Mouse (Mus musculus) gastrocnemius, adult 8-10 months (tissue): ENCODE measurements at regions not wholly inside any gene's neighbourhood (a gene's known extent, or its start where the extent isn't known, plus 50 kb on each side); places are given as distances from the start of the nearest gene placed in this dataset.
"Not testable (repeated sequence)": the region's sequence is repeated elsewhere in the genome, so short reads cannot be mapped to it uniquely, and the experiment has no call there.

Experiments used
- DNase-seq, 2 experiments: peaks; one replicate each; pipeline ENCODE4 v3.0.0; 2022; ENCODE audit warnings: low spot score in 2 of 2

DNA sequence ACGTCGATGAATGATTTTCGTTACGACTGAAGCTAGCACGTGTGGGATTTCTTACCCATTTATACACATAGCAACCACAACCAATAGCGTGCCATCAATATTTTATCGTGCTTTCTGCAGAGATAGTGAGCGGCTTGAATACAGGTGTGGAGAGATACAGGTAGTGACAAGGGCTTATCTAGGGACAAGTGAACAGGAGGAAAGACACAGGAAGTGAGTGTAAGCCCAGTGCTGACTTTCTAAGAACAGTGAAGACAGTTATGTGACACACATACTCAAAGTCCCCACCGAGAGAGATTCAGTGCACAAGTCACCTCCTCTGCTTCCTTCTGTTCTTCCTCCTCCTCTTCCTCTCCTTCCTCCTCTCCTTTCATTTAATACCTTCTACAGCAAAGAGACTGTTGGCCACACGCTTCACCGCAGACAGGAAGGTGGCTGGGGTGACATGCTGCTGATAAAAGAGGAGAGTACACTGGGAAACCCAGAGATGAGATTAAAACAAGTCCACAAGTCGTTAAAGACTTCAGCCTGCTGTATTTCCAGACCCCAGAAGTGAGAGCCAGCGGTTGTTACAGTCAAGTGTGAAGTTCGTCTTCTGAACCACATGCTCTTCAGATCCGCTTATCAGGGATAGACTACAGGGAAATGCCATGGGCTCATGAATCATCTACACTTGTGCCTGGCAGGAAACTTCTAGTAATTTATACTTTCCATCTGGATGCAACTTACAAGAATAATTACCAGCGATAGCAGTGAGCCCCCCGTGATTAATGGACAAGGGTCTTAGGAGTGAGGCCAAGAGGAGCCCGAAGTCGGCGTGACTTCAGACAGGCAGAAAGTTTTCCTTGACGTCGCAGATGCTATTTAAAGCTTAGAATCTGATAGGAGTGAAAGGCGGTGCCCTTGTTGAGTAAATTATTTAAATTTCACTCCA, 180.5 kb downstream of the Gxylt1 start:
- no peak for DNase-seq

DNA sequence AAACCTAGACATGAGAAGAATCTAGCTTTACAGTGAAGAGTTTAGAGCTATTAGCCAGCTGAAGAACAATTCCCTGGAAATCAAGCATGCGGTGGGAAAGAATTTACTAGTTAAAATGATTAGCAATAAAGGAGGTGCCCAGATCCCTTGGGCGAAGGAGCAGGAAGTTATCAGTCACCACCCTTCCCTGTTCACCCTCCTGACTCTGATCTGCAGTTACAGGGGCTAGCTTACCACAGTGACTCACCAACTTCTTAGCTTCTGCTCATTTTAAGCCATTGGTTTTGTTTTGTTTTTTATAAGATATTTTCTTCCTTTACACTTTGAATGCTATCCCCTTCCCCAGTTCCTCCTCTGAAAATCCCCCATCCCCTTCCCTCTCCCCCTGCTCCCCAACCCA, 183.6 kb downstream of the Gxylt1 start:
- DNase-seq, result no peak

DNA sequence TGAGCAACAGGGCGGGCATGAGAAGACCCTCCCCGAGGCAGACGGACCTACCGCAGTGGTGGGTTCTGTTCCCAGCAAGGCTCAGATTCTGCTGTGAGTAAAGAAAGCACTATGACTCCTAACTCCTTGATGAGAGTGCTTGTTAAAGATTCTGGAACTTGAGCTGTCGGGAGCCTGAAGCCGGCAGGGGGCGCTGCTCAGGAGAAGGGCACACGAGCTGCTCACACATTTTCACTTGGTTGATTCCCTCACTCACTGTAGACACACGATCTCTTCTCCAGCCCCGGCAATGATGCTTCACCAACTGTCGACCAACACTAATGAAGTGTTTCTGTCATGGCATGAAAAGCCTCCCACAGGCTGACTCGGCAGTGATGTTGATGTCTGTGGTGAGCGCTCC, 185.6 kb downstream of the Gxylt1 start:
- peak; percentile 6 to 13 for DNase-seq

DNA sequence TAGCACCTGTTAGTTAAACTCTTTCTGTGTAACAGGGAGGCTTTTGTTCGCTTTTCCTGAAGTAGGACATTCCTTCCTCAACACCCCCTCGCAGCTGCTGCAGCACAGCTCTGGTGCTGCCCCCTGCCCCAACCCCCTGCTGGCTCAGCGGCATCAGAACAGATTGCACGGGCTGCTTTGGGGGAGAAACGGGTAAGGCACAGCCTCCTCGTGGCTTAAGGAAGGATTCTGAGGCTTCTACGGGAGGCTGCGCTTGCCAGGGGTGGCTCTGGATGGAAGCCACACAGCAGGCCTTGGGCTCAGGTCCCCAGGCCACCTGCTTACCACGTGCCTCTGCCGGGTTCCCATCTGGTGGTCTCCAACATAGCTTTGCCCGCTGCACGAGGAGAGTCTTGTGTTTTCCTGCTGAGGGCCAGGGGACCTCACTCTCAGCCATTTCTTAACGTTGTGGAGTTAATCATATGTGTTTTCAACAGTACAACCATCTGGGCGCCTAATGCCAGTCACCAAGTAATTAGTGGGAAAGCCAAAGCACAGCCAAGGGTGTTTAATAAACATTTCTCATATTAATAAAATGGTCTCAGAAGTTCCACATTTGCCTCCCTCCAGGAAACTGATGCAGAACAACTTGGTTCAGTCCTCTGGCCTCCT, 189.9 kb downstream of the Gxylt1 start:
- DNase-seq, result no peak

DNA sequence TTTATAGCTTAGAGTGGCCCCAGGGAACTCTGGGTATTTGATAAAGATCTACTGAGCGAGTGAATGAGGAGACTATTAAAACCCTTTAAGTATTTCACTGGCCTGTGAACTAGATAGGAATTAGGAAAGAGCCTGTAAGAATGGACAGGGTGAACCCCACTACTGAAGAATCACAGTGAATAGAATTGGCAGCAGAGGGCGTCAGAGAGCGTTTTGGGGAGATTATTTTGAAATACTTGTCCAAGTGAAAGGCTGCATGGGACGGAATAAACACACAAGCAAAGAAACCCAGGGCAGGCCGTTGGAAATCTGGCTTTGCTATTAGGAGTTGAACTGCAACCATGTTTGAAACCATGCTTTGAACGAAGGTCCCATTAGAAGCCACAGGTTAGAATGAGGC, 200.9 kb downstream of the Gxylt1 start:
- DNase-seq, result no peak

DNA sequence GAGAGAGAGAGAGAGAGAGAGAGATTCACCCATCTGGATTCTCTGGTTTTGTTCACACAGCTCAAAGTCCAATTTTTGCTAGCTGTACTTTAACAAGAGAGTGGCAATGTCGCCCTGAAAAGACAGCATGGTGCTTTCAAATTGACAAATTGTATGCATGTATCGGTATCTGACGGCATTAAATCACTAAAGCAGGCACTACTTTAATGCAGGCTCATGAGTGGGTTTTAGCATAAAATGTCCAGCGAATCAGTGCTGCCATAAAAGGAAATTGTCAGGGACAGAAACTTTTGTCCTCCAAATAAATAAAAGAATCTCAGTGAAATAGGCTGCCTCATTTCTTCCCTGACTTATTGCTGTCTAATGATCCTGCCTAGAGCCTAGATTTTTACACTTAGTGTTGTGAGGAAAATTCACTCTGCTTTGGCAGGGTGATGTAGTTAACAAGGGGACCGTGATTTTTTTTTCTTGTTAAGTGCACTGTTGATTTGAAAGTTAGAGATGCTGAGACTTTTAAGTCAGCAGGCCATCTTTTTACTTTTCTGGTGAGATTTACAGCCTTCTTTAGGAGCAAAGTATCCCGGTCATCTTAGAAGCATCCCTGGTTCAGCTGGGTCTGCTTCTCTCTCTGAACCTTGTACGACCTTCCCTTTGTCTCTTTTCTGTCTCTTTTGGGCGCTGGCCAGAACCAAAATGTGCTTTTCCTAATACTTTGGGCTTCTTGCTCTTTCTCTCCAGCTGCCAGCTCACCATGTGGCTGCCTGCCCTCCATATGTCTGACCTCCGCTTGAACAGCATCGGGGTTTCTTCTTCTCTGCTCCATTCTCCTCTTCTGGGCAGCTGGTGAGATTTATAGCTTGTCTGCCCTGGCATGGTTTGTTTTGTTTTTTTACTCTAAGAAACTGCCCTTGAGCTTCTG, 212.5 kb downstream of the Gxylt1 start:
- DNase-seq, result no peak

DNA sequence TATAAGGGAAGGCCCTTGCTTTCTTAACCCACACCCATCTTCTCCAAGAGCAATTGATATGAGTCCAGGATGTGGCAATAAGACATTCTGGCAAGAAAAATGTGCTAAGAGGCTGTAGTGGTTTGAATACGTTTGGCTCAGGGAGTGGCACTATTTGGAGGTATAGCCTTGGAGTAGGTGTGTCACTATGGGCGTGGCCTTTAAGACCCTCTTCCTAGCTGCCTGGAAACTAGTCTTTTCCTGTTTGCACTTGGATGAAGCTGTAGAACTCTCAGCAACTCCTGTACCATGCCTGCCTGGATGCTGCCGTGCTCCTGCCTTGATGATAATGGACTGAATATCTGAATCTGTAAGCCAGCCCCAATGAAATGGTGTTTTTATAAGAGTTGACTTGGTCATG, 221.5 kb downstream of the Gxylt1 start:
- DNase-seq, result no peak

DNA sequence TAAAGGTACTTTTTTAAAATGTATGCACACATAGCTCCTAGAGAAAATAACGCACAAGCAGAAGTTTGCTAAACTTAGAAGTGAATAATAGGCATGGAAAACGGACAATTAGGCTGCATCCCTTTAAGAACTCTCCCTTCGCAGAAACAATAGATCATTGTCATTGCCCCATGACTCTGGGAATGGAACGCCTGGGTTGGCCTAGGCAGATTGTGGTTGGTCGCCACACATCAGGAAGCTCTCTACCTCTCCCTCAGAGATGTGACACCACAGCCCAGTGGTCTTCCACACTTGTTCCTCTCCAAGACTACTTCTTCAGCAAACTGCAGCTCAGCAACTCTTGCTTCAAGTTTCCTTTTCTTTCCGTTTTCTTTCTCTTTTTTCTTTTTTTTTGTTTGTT, 247.8 kb downstream of the Gxylt1 start:
- no peak for DNase-seq

DNA sequence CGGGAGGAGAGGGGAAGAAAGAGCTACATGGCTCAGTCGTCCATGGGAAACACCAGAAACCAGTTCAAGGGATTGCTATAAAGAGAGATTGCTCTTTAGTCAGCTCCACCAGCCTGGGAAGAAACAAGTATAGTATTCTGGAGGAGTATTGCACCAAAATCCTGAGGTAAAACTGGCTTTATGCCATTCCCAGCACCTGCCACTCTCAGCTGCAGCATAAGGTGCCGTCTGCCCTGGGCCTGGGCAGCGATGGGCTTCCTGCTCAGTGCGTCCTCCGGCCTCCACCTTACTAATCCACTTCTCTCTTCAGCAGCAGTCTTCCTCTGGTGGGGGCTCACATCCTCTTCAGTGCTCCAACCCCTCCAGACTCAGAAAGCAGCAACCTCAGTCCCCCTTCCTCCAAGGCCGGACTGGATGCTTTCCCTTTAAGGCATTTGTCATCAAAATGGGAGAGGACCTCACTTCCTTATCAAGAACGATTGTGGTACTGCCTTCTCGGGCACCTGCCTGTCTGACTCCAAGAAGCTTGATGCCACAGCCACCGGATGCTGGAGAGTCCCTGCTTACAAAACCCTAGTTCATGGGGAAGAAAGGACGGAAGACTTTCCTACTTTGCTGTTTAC, 248.4 kb downstream of the Gxylt1 start:
- DNase-seq, result no peak

DNA sequence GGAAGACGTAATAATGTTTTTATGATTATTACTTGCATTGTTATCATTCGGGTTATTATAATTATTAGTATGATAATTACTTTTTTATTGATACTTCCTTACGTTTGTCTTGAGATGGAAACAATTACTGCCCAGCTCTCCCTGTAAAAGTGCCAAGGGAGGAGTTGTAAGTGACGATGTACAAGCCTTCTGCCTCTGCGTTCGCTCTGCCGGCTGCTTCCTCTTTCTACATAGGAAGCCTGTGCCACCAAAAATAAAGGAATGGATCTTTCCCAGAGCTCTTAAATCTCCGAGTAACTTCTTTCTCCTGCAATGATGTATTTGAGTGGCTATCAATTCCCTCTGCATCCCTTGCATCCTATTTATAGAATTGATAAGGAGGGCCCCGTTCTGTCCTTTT, 249.2 kb downstream of the Gxylt1 start:
- DNase-seq, result no peak

DNA sequence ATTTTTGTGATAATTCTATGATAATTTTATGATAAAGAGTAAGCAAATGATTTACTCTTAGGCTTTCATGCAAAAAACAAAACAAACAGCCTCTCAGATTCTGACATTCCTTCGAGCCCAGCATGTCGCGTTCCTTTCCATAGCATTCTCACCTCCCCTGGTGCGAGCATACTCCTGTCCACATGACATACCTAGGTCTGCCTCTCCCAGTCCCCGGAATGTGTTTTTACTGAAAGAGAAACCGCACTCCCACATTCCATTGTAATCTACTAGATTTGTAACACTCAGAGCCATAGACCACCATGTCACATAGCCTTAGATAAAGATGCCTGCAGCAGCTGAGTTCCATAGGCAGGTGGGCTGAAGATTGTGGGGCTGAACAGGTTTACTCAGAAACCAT, 250.8 kb downstream of the Gxylt1 start:
- no peak for DNase-seq

DNA sequence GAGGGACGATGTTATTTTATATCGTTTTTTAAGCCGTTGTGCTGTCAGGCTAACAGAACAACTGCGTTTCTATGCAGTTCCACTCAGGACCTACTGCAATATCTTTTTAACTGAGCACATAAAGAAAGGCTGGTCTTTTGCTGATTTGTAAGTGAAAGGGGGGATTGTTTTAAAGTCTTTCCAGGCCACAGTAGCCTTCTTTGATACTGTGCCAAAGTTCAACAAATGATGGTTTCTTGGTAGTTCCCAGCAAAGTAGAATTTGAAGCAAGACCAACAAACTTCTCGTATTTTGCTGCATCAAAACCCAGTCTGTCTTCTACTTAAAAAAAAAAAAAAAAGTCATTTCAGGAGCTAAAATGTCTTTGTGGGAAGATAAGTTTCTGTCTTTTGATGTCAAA, 263.8 kb downstream of the Gxylt1 start:
- no peak for DNase-seq

DNA sequence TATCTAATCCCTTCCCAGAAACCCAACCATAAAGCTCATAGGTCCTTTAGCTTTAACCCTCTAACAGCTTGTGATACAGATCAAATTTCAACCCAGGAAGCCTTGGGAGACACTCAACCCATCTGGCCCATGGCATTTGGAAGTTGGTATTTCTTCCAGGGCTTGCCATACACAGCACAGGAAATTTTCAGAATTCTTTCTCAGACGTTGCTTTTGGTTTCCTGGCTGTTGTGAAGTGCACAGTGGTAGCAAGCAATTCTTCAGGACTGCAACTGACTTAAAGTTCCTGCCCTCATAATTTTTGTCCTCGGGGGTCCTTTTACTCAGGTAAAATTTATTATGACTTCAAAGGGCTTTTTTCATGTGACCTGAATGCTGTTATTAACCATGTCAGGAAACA, 264.4 kb downstream of the Gxylt1 start:
- DNase-seq, result no peak

DNA sequence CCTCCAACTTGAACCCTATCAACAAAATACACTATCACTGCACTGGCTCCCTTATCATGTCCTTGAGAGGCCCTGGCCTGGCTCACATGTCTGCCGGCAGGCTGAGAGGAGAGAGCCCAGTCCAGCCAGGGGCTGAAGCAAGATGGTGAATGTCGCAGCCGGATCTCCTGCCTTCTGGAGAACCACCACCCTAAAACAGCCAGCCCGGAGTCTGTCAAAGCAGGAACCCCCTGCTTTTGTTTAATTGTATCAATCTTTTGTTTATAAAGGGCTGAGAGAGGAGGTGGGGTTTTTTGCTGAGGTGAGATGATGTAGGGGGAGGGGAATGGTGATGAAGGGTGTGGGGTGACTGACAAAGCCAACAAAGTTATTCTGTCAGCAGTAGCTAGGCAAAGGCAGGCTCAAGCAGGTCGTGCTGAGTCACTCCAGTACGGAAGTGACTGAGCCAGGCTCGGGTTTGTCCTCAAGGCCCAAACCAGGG, 269.2 kb downstream of the Gxylt1 start:
- DNase-seq, result no peak

DNA sequence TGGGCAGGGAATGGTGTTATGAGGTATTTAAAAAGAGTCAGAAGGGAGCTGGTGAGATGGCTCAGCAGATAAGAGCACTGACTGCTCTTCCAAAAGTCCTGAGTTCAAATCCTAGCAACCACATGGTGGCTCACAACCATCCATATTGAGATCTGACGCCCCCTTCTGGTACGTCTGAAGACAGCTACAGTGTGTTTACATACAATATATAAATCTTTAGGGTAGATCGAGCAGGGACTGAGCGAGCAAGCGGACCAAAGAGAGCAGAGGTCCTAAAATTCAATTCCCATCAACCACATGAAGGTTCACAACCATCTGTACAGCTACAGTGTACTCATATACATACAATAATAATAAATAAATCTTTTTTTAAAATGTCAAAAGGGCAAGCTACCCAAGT, 269.8 kb downstream of the Gxylt1 start:
- DNase-seq, result not testable (repeated sequence)

DNA sequence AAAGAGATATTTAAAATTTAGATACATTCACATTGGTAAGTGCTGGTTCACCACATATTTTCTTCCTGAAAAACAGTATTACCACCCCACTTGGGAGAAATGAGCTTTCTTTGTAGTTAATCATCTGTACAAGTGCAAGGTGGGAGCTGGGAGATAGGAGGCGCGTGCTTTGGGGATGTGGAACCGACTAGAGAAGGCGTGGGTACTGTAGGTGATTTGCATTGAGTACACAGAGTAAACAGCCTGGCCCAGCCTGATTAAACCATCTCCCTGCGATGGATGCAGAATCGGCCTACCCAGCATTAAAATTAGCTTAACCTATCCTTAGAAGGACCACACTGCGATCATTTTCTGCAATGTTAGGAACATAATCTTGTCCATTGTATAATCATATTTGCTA, 270.4 kb downstream of the Gxylt1 start:
- DNase-seq, result no peak

DNA sequence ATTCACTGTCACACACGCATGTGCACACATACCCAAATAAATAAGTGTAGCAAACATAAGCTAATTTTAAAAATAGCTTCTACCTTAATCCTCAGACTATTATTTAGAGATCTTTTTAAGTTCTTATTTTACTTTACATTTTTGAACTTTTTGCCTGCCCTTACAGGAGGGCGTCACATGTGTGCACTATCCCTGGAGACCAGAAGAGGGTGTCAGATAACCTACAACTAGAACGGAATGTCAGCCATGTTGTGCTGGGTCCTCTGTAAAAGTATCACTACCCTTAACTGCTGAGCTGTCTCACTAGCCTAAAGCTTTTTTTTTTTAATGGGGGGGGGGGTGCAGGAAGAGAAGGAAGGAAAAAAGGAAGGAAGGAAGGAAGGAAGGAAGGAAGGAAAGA, 271.7 kb downstream of the Gxylt1 start:
- DNase-seq, result no peak

DNA sequence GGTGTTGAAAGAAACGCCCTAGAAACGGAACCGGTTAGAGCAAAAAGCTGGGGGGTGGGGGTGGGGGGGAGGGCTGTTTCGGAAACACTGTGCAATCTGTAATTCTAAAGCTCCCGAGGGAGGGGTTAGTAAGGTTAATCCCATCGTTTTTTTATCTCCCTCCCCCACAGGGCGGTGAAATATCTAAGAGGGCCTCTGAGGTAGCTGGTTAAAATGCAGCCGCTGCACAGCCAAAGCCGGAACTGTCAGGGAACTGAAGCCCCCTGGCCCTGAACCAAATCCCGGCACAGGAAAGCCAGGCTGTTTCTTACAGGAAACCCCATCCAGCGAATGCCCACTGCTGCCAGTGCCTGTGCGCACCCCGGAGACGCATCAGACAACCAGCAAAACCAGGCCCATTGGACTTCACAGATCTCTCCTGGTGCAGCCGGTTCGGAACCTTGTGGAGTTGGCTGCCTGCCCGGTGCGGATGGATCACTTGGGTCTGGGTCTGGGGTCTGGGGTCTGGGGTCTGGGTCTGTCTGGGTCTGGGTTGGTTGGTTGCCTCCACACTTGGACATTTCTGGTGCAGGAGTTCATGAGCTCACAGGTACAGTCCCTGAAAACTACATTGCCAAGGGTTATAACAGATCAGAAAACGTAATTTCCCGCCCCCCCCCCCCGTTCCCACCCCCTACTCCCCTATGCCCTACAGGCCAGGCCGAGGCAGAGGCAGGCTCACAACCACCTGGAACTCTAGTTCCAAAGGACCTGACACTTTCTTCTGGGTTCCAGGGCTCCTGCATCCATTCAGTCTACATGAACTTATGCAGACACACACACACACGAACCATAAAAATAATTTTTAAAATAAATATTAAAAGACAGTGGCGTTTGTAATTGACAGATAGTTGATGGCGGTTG, 272.7 kb downstream of the Gxylt1 start:
- no peak for DNase-seq

DNA sequence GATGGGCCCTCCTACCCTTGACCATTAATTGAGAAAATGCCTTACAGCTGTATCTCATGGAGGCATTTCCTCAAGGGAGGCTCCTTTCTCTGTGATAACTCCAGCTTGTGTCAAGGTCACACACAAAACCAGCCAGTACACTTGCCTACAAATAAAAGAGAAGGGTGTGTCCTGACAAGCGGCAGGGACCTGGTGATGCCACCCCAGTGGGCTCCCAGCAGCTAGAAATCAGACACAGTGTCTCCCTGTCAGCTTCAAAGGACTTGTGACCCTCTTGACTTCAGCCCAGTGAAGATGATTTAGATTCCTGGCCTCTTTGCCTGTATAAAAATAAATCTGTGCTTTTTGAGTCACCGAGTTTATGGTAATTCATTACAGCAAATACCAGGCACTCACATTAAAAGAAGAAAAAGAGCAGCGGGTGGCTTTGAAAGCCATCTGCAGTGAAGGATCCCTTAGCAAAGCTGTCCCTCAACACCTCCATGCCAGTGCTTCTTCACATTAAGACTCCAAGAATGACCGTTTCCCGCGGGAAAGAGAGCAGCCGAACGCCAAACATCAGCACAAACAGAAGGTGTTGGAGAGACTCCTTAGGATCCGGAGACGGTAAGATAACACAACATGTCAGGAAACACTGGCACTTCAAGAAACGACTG, 273.5 kb downstream of the Gxylt1 start:
- no peak for DNase-seq

DNA sequence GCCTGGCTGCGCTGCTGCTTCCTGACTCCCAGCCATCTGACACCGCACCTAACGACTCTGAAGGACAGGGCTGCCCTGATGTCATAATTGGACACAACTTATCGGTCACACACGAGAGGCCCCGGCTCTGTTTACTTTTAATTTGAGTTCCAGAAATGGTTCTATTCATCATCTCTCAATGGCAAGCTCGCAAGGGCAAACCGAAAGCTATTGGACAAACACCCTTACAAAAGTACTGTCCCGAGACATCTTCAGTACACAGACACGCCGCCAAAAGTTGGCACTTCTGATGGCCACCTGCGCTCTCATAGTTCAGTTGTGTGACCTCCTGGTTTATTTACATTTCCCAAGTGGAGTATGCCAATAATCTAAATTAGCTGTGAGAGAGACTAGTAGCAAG, 274.9 kb downstream of the Gxylt1 start:
- DNase-seq, result no peak
